Comparison of ENCODE assay signal across 9 mouse cellular contexts in the genomic region with DNA sequence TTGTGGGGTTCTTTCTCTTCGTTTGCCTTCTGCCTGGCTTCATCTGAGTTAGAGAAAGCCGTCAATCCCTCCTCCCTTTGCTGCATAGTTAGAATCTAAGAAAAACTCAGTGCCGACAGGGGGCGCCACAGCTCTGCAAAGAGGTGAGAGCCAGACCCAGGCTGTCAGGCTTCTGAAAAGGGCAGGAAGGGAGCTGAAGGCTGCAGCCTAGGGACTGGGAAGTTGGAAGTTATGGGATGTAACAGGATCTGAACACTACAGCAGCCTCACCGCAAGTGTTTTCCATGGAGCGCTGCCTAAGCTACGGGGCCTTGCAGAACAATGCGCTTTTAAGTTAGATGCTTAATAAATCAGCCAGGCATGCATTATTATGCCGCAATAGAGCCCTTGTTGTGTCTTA.
DNase-seq lines count a peak whose midpoint lies in the region; ATAC-seq and TF ChIP-seq lines count a peak whose summit lies in the region.
"Had no signal": no experiment of that assay in that cellular context is flagged by ENCODE, and none has a peak within 500 bp of the region (broad histone marks: within the 10 kb centered on the region; RNA-seq: fewer than 3 reads in every experiment).

No protein-coding gene starts in this region.

- H3K36me3 ChIP-seq in midbrain, embryonic 11.5 days (ENCODE audit: control insufficient read depth, insufficient read depth, low read length): no peaks in the 10 kb centered on the region
- H3K36me3 ChIP-seq in small intestine, adult 2 months (ENCODE audit: control insufficient read depth, insufficient read depth, low read length): no peaks in the 10 kb centered on the region
- H3K36me3 ChIP-seq: heart, embryonic 13.5 days had no signal

- no peaks in the 10 kb centered on the region for H3K9me3 ChIP-seq in midbrain, embryonic 11.5 days (ENCODE audit: control insufficient read depth, low read length)
- H3K9me3 ChIP-seq: heart, embryonic 13.5 days had no signal

- no peak overlapping the region for H3K9ac ChIP-seq in midbrain, embryonic 11.5 days (ENCODE audit: low read length)
- H3K9ac ChIP-seq: heart, embryonic 13.5 days had no signal

- peak; percentile 96 for DNase-seq in adrenal gland, postnatal 25 days
- DNase-seq in embryo, embryonic 11 days: peak; percentile 95
- DNase-seq in gastrocnemius, postnatal 14 days: peak; percentile 93
- peak; percentile 65 for DNase-seq in kidney, adult 11 months
- DNase-seq in left cerebral cortex, postnatal 10 days (ENCODE audit: extremely low spot score in 1 of 2, low spot score in 2 of 2): peak; percentile 92 to 94
- DNase-seq in midbrain, embryonic 11.5 days (ENCODE audit: low spot score, missing footprints): peak; percentile 99
- no peak for DNase-seq in natural killer cell, adult 2 months (ENCODE audit: low spot score in 2 of 2)

- TF ChIP-seq POLR2A in small intestine, adult 2 months (IDR thresholded peaks at IDR 0.05; ENCODE audit: low read depth, low read length): no peak

- WGBS in midbrain, embryonic 11.5 days: 20% methylated on average over 9 of the region's 9 CpGs
- WGBS in small intestine, adult 2 months: 39% methylated on average over 9 of the region's 9 CpGs

- peak; percentile 39; the same call in 1 of the 2 replicates for TF ChIP-seq CTCF in small intestine, adult 2 months (IDR thresholded peaks at IDR 0.05; ENCODE audit: extremely low read depth, insufficient read length, insufficient replicate concordance, low read depth, low read length)

- H3K27me3 ChIP-seq in midbrain, embryonic 11.5 days (ENCODE audit: control insufficient read depth, insufficient read depth, low read length): no peaks in the 10 kb centered on the region; the same call in 1 of the 2 replicates
- H3K27me3 ChIP-seq in small intestine, adult 2 months (ENCODE audit: control insufficient read depth, insufficient read depth, low read length): no peaks in the 10 kb centered on the region

- intact Hi-C loops in gastrocnemius, postnatal 14 days (cut with DNase I; ENCODE audit: low total_unique reads): loop anchor here (5.0 kb wide), 1 partner anchor 1591 kb away; a partner anchor contains a TSS
- intact Hi-C loops in left cerebral cortex, postnatal 10 days (cut with DNase I): loop anchor here (5.0 to 10.0 kb wide), 2 partner anchors 271 to 1591 kb away; a partner anchor contains a TSS

- ATAC-seq in midbrain, embryonic 11.5 days (ENCODE audit: low FRiP score): peak; percentile 73

- no peak overlapping the region for H3K27ac ChIP-seq in midbrain, embryonic 11.5 days (ENCODE audit: low read depth, low read length)
- H3K27ac ChIP-seq in small intestine, adult 2 months (ENCODE audit: insufficient read depth, low read depth, low read length): no peak overlapping the region
- H3K27ac ChIP-seq: heart, embryonic 13.5 days had no signal

- H3K4me2 ChIP-seq in midbrain, embryonic 11.5 days: no peak overlapping the region
- H3K4me2 ChIP-seq: heart, embryonic 13.5 days had no signal

- H3K4me3 ChIP-seq in midbrain, embryonic 11.5 days (ENCODE audit: low read depth, low read length): no peak overlapping the region
- H3K4me3 ChIP-seq in small intestine, adult 2 months (ENCODE audit: low read depth, low read length): no peak overlapping the region
- H3K4me3 ChIP-seq: heart, embryonic 13.5 days had no signal

- no peaks in the 10 kb centered on the region; the same call in 1 of the 2 replicates for H3K4me1 ChIP-seq in midbrain, embryonic 11.5 days (ENCODE audit: control insufficient read depth, insufficient read depth, low read length)
- H3K4me1 ChIP-seq in small intestine, adult 2 months (ENCODE audit: control insufficient read depth, insufficient read depth, insufficient read length, low read length): no peaks in the 10 kb centered on the region

Comparison
In these comparisons a context has a peak if more than half of its experiments do, and no peak if none do; other contexts are left out.
1. DNase-seq: peak in adrenal gland, postnatal 25 days (single experiment), embryo, embryonic 11 days (single experiment), gastrocnemius, postnatal 14 days (single experiment), kidney, adult 11 months (single experiment), left cerebral cortex, postnatal 10 days (2 of 2) and midbrain, embryonic 11.5 days (single experiment); none in natural killer cell, adult 2 months (0 of 2).